Mouse (Mus musculus): ENCODE data around the gene Arhgap18.

DNA sequence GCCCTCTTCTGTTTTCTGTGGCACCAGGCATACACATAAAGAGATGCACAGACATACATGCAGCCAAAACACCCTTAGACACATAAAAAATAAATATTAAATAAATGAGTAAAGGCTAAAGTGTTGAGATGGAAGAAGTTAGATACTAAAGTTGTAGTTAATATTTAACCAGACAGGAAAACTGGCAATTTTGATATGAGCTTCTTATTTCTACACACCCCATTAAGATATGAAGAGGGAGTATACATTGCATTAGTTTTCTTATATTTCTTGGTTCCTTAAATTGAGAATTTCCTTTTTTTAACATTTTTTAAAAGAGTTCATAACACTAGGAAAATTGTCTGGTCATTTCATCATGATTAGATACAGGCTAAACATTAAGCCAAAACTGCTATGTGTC is 108.0 kb downstream of the Arhgap18 start:
- TF ChIP-seq EP300 (IDR thresholded peaks at IDR 0.05; ENCODE audit: low read depth) = no peak
- TF ChIP-seq CTCF (IDR thresholded peaks at IDR 0.05; ENCODE audit: low read depth) = no peak
